Mouse (Mus musculus): ENCODE data around the gene Esr2. TPM values are rescaled to one million over a fixed set of nuclear protein-coding genes. Genes with fewer than 3 reads are reported as not detected.

Esr2 gene
- not detected for total RNA-seq (2023)

GRCm38 (mm10) chr12:76177000-76177863 is at the start of gene Esr2:
Gene Esr2, minus strand, starts transcription at chr12:76177259.

Other genes starting within 250 kb of the Esr2 start
- gene Tex21, start 69.5 kb upstream of the Esr2 start, total RNA-seq (2023): not detected
- 10 to 100 TPM in 1 of 2 experiments, 1 to 10 TPM in 1; 9.9 to 13.7 TPM for gene Mthfd1, start 78.0 kb upstream of the Esr2 start, total RNA-seq (2023)
- under 1 TPM; 0.24 to 0.33 TPM for gene Akap5, start 147.6 kb upstream of the Esr2 start, total RNA-seq (2023)
- gene Zbtb25, start 192.3 kb upstream of the Esr2 start, total RNA-seq (2023): 10 to 100 TPM in 1 of 2 experiments, 1 to 10 TPM in 1; 9.5 to 12.8 TPM
- 10 to 100 TPM; 10.2 to 11.0 TPM for gene Zbtb1, start 193.0 kb upstream of the Esr2 start, total RNA-seq (2023)
- gene Hspa2, start 226.9 kb upstream of the Esr2 start, total RNA-seq (2023): 1 to 10 TPM; 7.3 to 9.1 TPM
- gene Ppp1r36, start 240.3 kb upstream of the Esr2 start, total RNA-seq (2023): not detected

Measured in monocyte, adult 59 days (primary cell).